Mouse (Mus musculus) liver, embryonic 15.5 days (tissue): ENCODE results near the gene Psmd5. TPM values are rescaled to one million over a fixed set of nuclear protein-coding genes. Genes with fewer than 3 reads are reported as not detected.

Experiments used
- ATAC-seq: fragments of 200-750 bp; cut with Nextera tagmentation; 2 replicates; pipeline ENCODE4 v1.8.0; 2017; ENCODE audit warnings: moderate number of reproducible peaks, mild to moderate bottlenecking, moderate library complexity; ENCODE audit not compliant: insufficient read depth
- H3K27ac ChIP-seq: fragments of 300-500 bp; sonication (generic); replicated peaks from 2 replicates; pipeline ENCODE4 v1.5.1; 2015; ENCODE audit warnings: mild to moderate bottlenecking, inconsistent platforms
- H3K27me3 ChIP-seq: fragments of 300-500 bp; sonication (generic); 2 replicates; pipeline ENCODE4 v1.6.1; 2015; ENCODE audit warnings: mild to moderate bottlenecking, inconsistent platforms
- H3K36me3 ChIP-seq: fragments of 300-500 bp; sonication (generic); replicated peaks from 2 replicates; pipeline ENCODE4 v1.6.1; 2015; ENCODE audit warnings: moderate library complexity, mild to moderate bottlenecking, inconsistent platforms
- H3K4me1 ChIP-seq: fragments of 300-500 bp; sonication (generic); replicated peaks from 2 replicates; pipeline ENCODE4 v1.6.1; 2015; ENCODE audit warnings: inconsistent platforms
- H3K4me2 ChIP-seq: fragments of 300-500 bp; sonication (generic); 2 replicates; pipeline ENCODE4 v1.6.1; 2015; ENCODE audit warnings: moderate library complexity, mild to moderate bottlenecking, inconsistent platforms
- H3K4me3 ChIP-seq: fragments of 300-500 bp; sonication (generic); replicated peaks from 2 replicates; pipeline ENCODE4 v1.5.1; 2015; ENCODE audit warnings: mild to moderate bottlenecking, inconsistent platforms
- H3K9ac ChIP-seq: fragments of 300-500 bp; sonication (generic); 2 replicates; pipeline ENCODE4 v1.6.1; 2015; ENCODE audit warnings: moderate library complexity, mild to moderate bottlenecking, inconsistent platforms
- H3K9me3 ChIP-seq: fragments of 300-500 bp; sonication (generic); replicated peaks from 2 replicates; pipeline ENCODE4 v1.6.1; 2016; ENCODE audit warnings: inconsistent platforms
- WGBS: fragments of 180-500 bp; shearing (Covaris S2); methylation state at CpG from one replicate; pipeline ENCODE4 v1.1.7; 2015; ENCODE audit warnings: mixed read lengths; ENCODE audit not compliant: insufficient replicate concordance; 5-methylcytosine and 5-hydroxymethylcytosine counted together
- polyA plus RNA-seq: library from polyadenylated mRNA; unstranded; fragments of >200 nt; fragmentation: Nextera tagmentation; extraction: Ambion mirVana; gene quantifications from 2 replicates; pipeline ENCODE4 v1.2.1, GENCODE M21; 2015

Psmd5 gene
- 67.5 and 71.5 TPM in 2 replicates for polyA plus RNA-seq

- Histone ChIP-seq H3K9me3 (no peaks in the 10 kb centered on the region), H3K9ac (peak within 1 kb of the TSS; percentile 42), H3K4me1 (peaks cover 14% of the 10 kb centered on the region), H3K4me2 (peak within 1 kb of the TSS; percentile 41), H3K27ac (peak within 1 kb of the TSS; percentile 55), H3K27me3 (peaks cover 60% of the 10 kb centered on the region), H3K36me3 (no peaks in the 10 kb centered on the region), H3K4me3 (peak within 1 kb of the TSS; percentile 48)
- ATAC-seq = no peak
- 23% methylated on average over 8 of the region's 8 CpGs for WGBS
Observed at GRCm38 (mm10) chr2:34874816-34875345, at the start of gene Psmd5. Psmd5 (minus strand) TSS chr2:34874968.

DNA sequence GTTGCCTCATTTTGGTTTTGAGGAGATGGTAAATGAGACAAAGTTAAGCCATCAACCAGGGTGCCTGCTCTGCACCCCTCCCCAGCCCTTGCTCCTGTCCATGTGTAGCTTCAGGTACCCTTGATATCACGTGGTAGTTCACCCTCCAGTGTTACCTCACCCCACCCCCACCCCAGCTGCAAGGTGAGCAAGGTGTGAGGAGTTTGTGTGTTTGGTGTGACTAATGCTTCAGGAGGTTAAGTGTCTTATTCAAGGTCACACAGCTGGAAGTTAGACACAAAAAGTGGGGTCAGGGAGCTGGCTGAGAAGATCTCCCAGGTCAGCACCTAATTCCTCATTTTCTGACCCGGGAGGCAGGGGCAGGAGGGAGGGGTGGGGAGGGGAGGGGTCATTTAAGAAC, 48.0 kb upstream of the Psmd5 start:
- WGBS = 8% methylated on average over 2 of the region's 2 CpGs
- H3K27me3 ChIP-seq = peaks cover 3% of the 10 kb centered on the region
- H3K9ac ChIP-seq = no peak overlapping the region
- no peak overlapping the region for H3K4me3 ChIP-seq
- no peak for ATAC-seq
- no peak overlapping the region for H3K27ac ChIP-seq
- no peak overlapping the region for H3K4me2 ChIP-seq
- H3K9me3 ChIP-seq = no peaks in the 10 kb centered on the region
- no peaks in the 10 kb centered on the region for H3K4me1 ChIP-seq
- H3K36me3 ChIP-seq = no peaks in the 10 kb centered on the region

- no peak overlapping the region for H3K4me2 ChIP-seq
- H3K36me3 ChIP-seq = no peaks in the 10 kb centered on the region
- ATAC-seq = no peak
- no peaks in the 10 kb centered on the region for H3K4me1 ChIP-seq
- H3K9ac ChIP-seq = no peak overlapping the region
- no peaks in the 10 kb centered on the region for H3K9me3 ChIP-seq
- WGBS = 21% methylated on average over 2 of the region's 2 CpGs
- no peak overlapping the region for H3K4me3 ChIP-seq
- peaks cover 13% of the 10 kb centered on the region; the same call in 1 of the 2 replicates for H3K27me3 ChIP-seq
- no peak overlapping the region for H3K27ac ChIP-seq
Observed at GRCm38 (mm10) chr2:34920144-34920543, 45.4 kb upstream of the Psmd5 start.

DNA sequence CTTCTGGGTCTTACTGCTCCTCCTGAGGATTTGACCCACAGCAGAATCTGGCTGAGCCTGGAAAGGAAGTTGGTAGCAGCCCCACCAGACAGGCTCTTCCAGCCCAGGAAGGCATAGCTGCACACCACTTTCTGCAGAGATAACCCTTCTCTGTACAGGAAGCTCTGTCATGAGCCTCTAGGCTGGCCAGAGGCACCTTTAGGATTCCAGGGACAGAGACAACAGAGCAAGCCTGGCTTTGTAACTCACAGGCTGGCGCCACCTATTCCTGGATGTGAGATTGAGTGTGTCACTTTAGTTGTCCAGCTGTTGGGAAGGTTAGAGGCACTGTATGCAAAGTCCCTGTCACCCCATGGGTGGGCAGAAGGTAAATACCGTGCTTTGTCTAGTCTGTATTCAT, 40.3 kb upstream of the Psmd5 start:
- 52% methylated on average over 2 of the region's 2 CpGs for WGBS
- no peaks in the 10 kb centered on the region for H3K9me3 ChIP-seq
- H3K4me1 ChIP-seq = peaks cover 27% of the 10 kb centered on the region
- H3K9ac ChIP-seq = no peak overlapping the region
- ATAC-seq = no peak
- H3K36me3 ChIP-seq = 0 out of 2 replicates have a peak, but pooled peaks cover 10% of the 10 kb centered on the region
- H3K4me3 ChIP-seq = no peak overlapping the region
- H3K27me3 ChIP-seq = peaks cover 43% of the 10 kb centered on the region
- H3K4me2 ChIP-seq = peak overlapping the region; percentile 94
- no peak overlapping the region for H3K27ac ChIP-seq

GRCm38 (mm10) chr2:34914823-34915082, 40.0 kb upstream of the Psmd5 start:
- no peak overlapping the region for H3K27ac ChIP-seq
- H3K4me1 ChIP-seq = peaks cover 27% of the 10 kb centered on the region
- peak overlapping the region; percentile 73 for H3K4me3 ChIP-seq
- ATAC-seq = no peak
- H3K9me3 ChIP-seq = no peaks in the 10 kb centered on the region
- H3K9ac ChIP-seq = no peak overlapping the region
- 0 out of 2 replicates have a peak, but pooled peaks cover 13% of the 10 kb centered on the region for H3K36me3 ChIP-seq
- 13% methylated on average over 2 of the region's 2 CpGs for WGBS
- peak overlapping the region; percentile 94 for H3K4me2 ChIP-seq
- peaks cover 43% of the 10 kb centered on the region for H3K27me3 ChIP-seq

DNA sequence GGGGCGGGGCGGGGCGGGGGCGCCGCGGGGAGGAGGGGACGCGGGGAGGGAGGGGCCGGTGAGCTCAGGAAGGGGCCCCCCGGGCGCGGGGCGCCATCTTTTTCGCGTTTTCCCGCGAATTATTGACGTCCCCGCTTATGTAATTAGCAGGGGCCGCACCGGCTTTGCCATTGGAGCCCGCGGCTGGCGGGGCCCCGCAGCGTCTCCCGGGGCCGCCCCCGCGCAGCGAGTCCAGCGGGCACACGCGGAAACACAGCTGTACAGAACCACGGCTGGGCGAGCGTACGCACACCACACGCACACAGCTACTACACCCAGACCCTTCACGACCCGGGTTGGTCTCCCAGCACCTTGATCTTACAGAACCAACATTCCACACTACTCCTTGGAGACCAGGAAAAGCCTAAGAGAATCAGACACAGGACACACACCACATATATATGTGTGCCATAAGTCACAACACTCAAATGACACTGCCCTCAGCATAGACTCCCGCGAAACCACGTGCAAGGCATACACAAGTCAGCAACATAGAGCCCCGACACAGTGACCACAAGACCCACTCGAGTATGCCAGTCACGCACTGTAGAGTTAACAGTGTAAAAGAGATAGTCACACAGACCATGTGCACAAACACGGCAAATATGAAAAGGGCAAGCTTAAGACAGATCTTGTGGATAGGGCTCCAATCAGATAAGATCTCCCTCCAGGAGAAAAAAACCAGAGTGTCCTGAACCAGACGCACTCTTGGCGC, 39.5 kb upstream of the Psmd5 start:
- Histone ChIP-seq H3K9ac (peak overlapping the region; percentile 68), H3K4me2 (peak overlapping the region; percentile 94), H3K27ac (peak overlapping the region; percentile 57), H3K9me3 (no peaks in the 10 kb centered on the region), H3K27me3 (peaks cover 43% of the 10 kb centered on the region), H3K36me3 (0 out of 2 replicates have a peak, but pooled peaks cover 18% of the 10 kb centered on the region), H3K4me1 (peaks cover 27% of the 10 kb centered on the region), H3K4me3 (peak overlapping the region; percentile 73)
- peak; percentile 68 for ATAC-seq
- 2% methylated on average over 31 of the region's 50 CpGs for WGBS

DNA sequence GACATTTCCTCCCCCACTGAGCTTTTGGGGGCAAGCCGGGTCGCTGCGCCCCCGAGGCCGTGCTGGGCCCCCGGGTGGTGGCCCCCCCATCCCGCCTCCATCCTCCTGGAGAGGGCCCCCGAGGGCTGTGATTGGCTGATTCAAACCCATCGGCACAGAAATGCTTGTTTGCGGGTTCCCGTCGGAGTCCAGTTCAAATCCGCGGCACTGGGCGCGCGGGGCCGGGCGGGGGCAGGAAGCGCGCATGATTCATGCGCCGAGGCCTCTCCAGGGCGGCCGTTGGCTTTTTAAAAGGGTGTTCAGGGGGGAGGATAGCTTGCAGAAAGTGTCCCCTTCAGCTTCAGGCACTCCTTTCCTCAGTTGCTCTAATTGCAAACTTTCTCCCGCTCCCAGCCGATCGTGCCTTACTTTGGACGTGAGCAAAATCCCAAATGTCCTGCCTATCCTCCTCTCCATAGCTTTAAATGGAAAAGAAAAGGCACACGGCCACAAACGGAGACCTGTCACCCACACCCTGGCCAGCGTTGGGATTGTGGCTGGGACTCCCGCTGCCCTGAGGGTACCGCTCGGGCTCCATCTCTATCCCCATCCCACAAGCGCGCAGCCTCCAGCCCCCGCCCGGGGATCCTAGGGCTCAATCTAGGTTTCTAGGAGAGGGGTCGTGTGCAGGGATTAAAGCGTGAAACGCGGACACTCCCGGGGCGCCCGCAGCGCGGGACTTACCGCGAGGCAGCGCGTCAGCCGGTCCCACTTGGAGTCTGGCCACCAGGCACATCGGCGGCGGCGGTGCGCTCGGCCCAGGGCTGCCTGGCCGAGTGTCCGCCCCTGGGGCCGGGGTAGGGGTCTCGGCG, 38.7 kb upstream of the Psmd5 start, which contains the start of gene Phf19:
TSS of gene Phf19 (minus strand) at position 809 of the 851 bp plus-strand sequence.
- Histone ChIP-seq H3K27me3 (peaks cover 43% of the 10 kb centered on the region), H3K9ac (peak within 1 kb of the TSS; percentile 68), H3K4me3 (peak within 1 kb of the TSS; percentile 73), H3K9me3 (no peaks in the 10 kb centered on the region), H3K4me1 (peaks cover 27% of the 10 kb centered on the region), H3K4me2 (peak within 1 kb of the TSS; percentile 94), H3K36me3 (0 out of 2 replicates have a peak, but pooled peaks cover 21% of the 10 kb centered on the region), H3K27ac (peak within 1 kb of the TSS; percentile 57)
- ATAC-seq = peak; percentile 26
- 1% methylated on average over 61 of the region's 64 CpGs for WGBS

DNA sequence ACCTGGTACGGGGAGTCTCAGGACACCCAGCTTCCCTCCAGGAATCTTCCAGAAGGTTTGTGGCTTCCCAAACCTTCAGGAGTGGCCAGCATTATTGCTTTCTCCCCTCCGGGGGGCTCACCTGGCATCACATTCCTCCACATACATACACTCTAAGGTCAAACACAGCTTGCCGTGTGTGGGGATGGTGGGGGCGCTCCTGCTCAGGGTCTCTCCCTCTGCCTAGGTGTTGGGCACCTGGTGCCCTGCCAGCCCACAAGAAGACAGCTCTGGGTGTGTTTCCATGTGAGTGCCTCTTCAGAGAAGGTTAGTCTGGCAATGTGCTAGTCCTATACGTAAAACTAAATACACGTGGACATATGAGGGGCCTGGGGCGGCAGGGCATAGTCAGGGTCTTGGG, 37.8 kb upstream of the Psmd5 start:
- H3K36me3 ChIP-seq = 0 out of 2 replicates have a peak, but pooled peaks cover 21% of the 10 kb centered on the region
- no peaks in the 10 kb centered on the region for H3K9me3 ChIP-seq
- ATAC-seq = no peak
- peaks cover 40% of the 10 kb centered on the region for H3K27me3 ChIP-seq
- peaks cover 28% of the 10 kb centered on the region for H3K4me1 ChIP-seq
- peak overlapping the region; percentile 68; the same call in 1 of the 2 replicates for H3K9ac ChIP-seq
- WGBS = 57% methylated on average over 7 of the region's 7 CpGs
- H3K27ac ChIP-seq = no peak overlapping the region
- H3K4me2 ChIP-seq = peak overlapping the region; percentile 94
- peak overlapping the region; percentile 73 for H3K4me3 ChIP-seq

- 80% methylated on average over 5 of the region's 5 CpGs for WGBS
- Histone ChIP-seq H3K36me3 (0 out of 2 replicates have a peak, but pooled peaks cover 21% of the 10 kb centered on the region), H3K4me3 (no peak overlapping the region), H3K9me3 (no peaks in the 10 kb centered on the region), H3K27ac (no peak overlapping the region), H3K9ac (no peak overlapping the region), H3K4me2 (no peak overlapping the region), H3K27me3 (peaks cover 35% of the 10 kb centered on the region), H3K4me1 (peaks cover 35% of the 10 kb centered on the region)
- ATAC-seq = no peak
Observed at GRCm38 (mm10) chr2:34911871-34912270, 37.1 kb upstream of the Psmd5 start.

GRCm38 (mm10) chr2:34909719-34910118, 35.0 kb upstream of the Psmd5 start:
- H3K4me2 ChIP-seq = no peak overlapping the region
- peaks cover 49% of the 10 kb centered on the region for H3K4me1 ChIP-seq
- 80% methylated on average over 4 of the region's 4 CpGs for WGBS
- H3K9me3 ChIP-seq = no peaks in the 10 kb centered on the region
- H3K36me3 ChIP-seq = 0 out of 2 replicates have a peak, but pooled peaks cover 21% of the 10 kb centered on the region
- no peak overlapping the region for H3K9ac ChIP-seq
- H3K27ac ChIP-seq = no peak overlapping the region
- peaks cover 27% of the 10 kb centered on the region for H3K27me3 ChIP-seq
- no peak for ATAC-seq
- H3K4me3 ChIP-seq = no peak overlapping the region
